Mouse (Mus musculus): ENCODE measurements around the gene Igf1.

DNA sequence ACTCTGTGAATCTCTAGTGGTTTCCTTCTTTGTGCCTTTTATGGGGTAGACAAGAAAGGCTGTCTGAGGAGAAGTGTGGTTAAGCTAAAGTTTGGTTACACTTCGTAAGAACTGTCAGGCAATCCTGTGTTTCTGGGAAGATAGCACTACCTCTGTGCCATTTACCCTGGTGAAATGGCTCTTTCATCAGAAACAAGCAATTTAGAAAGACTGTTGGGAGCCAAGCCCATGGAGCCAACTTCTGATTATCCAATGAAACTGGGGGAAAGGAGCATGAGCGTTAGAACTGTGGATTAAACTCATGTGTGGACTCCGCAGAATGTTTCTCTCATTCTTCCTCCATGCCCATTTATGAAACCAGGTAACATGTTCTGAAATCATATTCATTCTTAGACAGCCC is 15.5 kb downstream of the Igf1 start:
- TF ChIP-seq POLR2A (IDR thresholded peaks at IDR 0.05; ENCODE audit: insufficient read length, low read depth): no peak
- TF ChIP-seq TCF3 (IDR thresholded peaks at IDR 0.05; ENCODE audit: insufficient read length, low read depth): no peak
- no peak for TF ChIP-seq USF1 (IDR thresholded peaks at IDR 0.05; ENCODE audit: low read depth)
- no peak for TF ChIP-seq MAX (IDR thresholded peaks at IDR 0.05; ENCODE audit: low read depth)
- no peak for TF ChIP-seq MYOD1 (IDR thresholded peaks at IDR 0.05; ENCODE audit: control insufficient read depth in 1 of 3, insufficient read length in 2 of 3, low read depth in 2 of 3)
- no peak for TF ChIP-seq E2F4 (IDR thresholded peaks at IDR 0.05; ENCODE audit: insufficient read depth)
- TF ChIP-seq CEBPB (IDR thresholded peaks at IDR 0.05; ENCODE audit: insufficient read depth, poor library complexity, severe bottlenecking): no peak
- no peak for TF ChIP-seq POLR2AphosphoS2 (IDR thresholded peaks at IDR 0.05; ENCODE audit: insufficient read length, low read depth)
- TF ChIP-seq TCF12 (IDR thresholded peaks at IDR 0.05; ENCODE audit: insufficient read depth, poor library complexity, severe bottlenecking): no peak

Measured in myocyte (in vitro differentiated cells).